Mouse (Mus musculus) kidney, adult 2 months (tissue): ENCODE results near the gene Itgb7.

Experiments used
- CTCF ChIP-seq: fragments of 200-500 bp; conservative IDR thresholded peaks from 2 replicates; pipeline ENCODE4 v1.5.1; 2011; ENCODE audit warnings: low read depth, mild to moderate bottlenecking, control low read depth, low read length, moderate library complexity, mixed read lengths; ENCODE audit not compliant: insufficient read depth, insufficient read length
- POLR2A ChIP-seq: fragments of 200-500 bp; IDR thresholded peaks from one replicate; pipeline ENCODE4 v1.6.1; 2011; ENCODE audit warnings: low read depth, low read length, control low read depth

DNA sequence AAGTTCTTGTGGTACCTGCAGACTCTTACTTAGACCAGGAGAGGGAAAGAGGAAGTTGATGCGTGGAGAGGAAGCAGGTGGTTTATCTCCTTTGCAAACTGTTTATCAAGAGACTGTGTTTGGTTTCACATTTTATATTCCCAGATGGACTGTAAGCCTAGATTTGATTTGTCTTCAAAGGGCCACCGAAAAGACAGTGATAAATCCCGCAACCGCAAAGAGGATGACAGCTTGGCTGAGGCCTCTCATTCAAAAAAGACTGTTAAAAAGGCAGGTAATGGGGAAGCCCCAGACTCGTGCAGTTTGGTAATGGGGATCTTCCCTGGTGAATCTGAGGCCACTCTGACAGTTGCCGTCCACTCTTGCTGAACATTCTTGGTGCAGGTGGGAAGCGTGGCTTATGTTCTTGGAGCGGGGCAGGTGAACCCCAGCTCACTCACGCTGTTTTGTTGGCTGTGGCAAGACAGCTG is 23.6 kb downstream of the Itgb7 start:
- TF ChIP-seq CTCF (no peak), POLR2A (no peak)
